Mouse (Mus musculus) heart, postnatal 36 days (tissue): ENCODE data around the gene Fbxw4. TPM values are rescaled to one million over a fixed set of nuclear protein-coding genes. Genes with fewer than 3 reads are reported as not detected.
"Not testable (repeated sequence)": the region's sequence is repeated elsewhere in the genome, so short reads cannot be mapped to it uniquely, and the experiment has no call there.

Source experiments
- DNase-seq, 2 experiments: peaks; one replicate each; pipeline ENCODE4 v3.0.0; 2021 to 2022
- intact Hi-C: fragments of 180-260 bp; cut with DNase I; formaldehyde crosslinking; loops from one replicate; pipeline ENCODE4 v1.15.1; 2025
- total RNA-seq, 2 experiments: library from RNA; stranded (reverse); gene quantifications; 2 replicates each; pipeline ENCODE4 v1.2.3; 2021

Gene Fbxw4
- total RNA-seq, 2 experiments from 2014 or later = 28.1 to 29.4 TPM

DNA sequence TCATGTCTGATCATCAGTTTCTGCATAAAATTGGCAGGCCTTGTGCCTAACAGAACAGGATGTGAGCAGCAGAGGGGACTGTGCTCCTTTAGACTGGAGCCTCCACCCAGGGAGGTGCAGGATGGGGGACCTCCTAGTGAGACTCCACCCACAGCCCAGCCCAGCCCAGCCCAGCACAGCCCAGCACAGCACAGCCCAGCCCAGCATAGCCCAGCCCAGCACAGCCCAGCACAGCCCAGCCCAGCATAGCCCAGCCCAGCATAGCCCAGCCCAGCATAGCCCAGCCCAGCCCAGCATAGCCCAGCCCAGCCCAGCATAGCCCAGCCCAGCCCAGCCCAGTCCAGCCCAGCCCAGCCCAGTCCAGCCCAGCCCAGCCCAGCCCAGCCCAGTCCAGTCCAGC is 111.9 kb downstream of the Fbxw4 start:
- DNase-seq = not testable (repeated sequence)
- intact Hi-C loops = loop anchor here (5.0 kb wide), 1 partner anchor 111 kb away; no protein-coding TSS in a partner anchor

GRCm38 (mm10) chr19:45544925-45545321 is 115.2 kb downstream of the Fbxw4 start:
- peak; percentile 86 to 88 for DNase-seq
- intact Hi-C loops = loop anchor here (1.0 to 5.0 kb wide), 6 partner anchors 58 to 368 kb away; no protein-coding TSS in a partner anchor

- intact Hi-C loops = loop anchor here (2.0 to 5.0 kb wide), 4 partner anchors 57 to 368 kb away; no protein-coding TSS in a partner anchor
- peak in 1 of 2 experiments; percentile 15 for DNase-seq
Measured at GRCm38 (mm10) chr19:45544152-45544924, 115.8 kb downstream of the Fbxw4 start.

DNA sequence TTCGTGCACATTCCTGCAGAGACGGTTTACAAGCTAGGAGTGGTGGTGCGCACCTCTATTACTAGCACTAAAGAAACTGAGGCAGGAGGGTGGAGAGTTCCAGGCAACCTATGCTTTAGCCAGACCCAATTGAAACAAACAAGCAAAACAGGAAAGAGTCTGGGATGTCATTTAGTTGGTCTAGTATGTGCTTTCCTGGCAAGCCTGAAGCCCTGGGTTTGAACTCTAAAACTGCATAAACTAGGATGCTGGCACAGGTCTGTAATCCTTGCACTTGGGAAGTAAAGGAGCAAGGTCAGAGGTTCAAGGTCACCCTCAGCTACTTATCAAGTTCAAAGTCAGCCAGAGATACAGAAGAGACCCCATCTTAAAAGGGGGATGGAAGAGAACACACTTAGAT is 118.1 kb downstream of the Fbxw4 start:
- intact Hi-C loops = loop anchor here (5.0 kb wide), 2 partner anchors 55 to 245 kb away; no protein-coding TSS in a partner anchor

DNA sequence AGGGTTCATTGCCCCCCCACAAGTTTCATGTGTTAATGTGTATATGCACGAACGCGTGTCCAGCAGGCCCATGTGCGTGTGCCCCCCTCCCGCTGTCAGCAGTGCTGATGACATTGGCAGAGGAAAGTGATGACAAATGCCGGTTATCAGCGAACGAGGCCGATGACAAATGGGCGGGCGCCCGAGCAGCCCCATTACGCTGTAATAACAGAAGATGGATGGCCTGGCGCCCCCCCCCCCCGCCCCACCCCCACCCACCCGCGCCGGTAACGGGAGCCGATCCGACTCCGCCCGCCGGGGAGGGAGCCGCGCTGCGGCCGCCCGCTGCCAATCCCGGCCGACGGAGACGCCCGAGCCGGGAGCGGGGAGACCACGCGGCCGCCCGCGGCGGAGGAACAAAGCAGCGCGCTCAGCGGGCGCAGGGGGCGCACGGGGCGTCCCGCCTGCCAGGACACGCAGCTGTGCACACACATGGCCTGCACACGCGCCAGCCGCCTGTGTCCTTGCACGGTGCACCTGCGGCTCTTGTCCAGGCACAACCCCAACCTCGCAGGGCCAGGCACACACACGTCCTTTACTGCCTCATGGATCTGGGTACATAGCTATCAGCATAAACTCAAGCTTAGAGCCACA is 118.6 kb downstream of the Fbxw4 start:
- intact Hi-C loops = loop anchor here (5.0 kb wide), 2 partner anchors 54 to 244 kb away; no protein-coding TSS in a partner anchor
- DNase-seq = peak; percentile 25 to 39

More for the DNA sequence above, 118.1 kb downstream of the Fbxw4 start:
- no peak for DNase-seq

DNA sequence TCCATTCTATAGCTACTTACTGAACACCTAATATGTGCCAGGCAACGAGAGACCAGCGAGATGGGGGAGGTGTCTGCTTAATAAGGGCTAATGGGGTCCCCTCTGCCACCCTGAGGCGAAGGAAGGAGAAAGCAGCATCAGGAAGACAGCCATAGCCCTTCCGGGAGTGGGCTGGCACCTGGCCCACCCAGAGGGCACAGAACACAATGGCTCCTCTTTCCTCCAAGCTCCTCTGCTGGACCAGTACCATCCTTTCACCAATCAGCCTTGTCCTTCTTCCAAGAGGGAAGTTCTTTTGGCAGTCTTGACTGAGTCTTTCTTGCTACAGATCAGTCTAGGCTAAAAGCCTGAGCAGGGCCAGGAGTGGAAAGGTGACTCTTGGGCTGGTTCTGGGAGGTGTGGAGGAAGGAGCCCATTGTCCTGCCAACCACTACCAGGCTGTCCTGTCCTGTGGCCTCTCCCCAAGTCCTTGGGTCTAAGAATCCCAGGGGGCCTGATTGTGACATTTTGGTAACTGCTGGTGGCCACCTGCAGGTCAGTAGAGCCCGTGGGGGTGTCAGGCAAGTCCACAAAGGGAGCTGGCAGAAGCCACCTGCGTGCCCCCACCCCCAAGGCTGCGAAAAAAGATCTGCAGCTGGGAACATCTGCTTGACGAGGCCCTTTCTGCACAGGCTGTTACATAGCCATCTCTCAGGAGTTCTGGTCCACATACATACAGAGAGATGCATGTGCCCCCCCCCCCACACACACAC is 119.3 kb downstream of the Fbxw4 start:
- no peak for DNase-seq
- intact Hi-C loops = loop anchor here (5.0 kb wide), 2 partner anchors 54 to 244 kb away; no protein-coding TSS in a partner anchor

DNA sequence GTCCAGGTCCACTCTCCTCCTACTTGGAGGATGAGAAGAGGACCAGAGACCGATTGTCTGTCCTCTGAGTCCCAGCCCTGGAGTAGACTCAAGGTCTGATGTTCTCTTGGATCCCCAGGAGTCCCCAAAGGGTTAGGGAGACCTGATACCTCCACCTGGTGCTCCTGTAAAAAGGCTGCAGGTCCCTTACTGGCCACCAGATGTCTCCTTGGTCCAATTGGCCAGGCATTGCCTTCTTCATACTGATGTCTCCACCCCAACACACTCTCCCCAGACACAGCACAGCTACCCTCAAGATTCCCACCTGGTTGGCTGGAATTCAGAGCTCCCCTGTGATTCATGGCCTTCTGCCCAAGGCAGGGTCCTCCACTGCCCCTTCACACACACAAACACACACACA is 122.6 kb downstream of the Fbxw4 start:
- intact Hi-C loops = no loop called here
- DNase-seq = peak; percentile 35 to 64

DNA sequence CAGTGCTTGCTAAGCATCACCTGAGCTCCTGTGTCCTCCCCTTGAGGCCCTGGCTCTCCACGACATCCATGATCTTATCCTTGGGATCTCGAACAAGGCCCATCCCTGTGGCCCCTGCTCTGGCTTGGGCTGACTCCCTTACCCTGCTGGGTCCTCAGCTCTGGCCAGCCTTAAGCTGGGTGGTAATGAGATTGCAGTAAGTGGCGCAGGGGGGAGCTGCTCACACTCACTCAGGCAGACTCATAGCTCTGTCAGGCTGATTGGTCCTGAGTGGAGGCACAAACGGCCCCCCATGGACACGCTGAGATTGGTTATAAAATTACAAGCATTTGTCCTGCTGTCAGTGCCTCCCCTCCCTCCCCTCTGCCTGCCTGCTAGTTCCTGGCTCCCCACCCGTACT is 124.2 kb downstream of the Fbxw4 start:
- DNase-seq = no peak
- intact Hi-C loops = no loop called here

- intact Hi-C loops = no loop called here
- no peak for DNase-seq
Measured at GRCm38 (mm10) chr19:45535214-45535735, 124.8 kb downstream of the Fbxw4 start.

GRCm38 (mm10) chr19:45533617-45534016 is 126.5 kb downstream of the Fbxw4 start:
- DNase-seq = no peak
- intact Hi-C loops = no loop called here

- intact Hi-C loops = no loop called here
- DNase-seq = no peak
Measured at GRCm38 (mm10) chr19:45531554-45531953, 128.6 kb downstream of the Fbxw4 start.

GRCm38 (mm10) chr19:45530200-45530995 is 129.7 kb downstream of the Fbxw4 start:
- peak; percentile 35 to 38 for DNase-seq
- intact Hi-C loops = no loop called here

DNA sequence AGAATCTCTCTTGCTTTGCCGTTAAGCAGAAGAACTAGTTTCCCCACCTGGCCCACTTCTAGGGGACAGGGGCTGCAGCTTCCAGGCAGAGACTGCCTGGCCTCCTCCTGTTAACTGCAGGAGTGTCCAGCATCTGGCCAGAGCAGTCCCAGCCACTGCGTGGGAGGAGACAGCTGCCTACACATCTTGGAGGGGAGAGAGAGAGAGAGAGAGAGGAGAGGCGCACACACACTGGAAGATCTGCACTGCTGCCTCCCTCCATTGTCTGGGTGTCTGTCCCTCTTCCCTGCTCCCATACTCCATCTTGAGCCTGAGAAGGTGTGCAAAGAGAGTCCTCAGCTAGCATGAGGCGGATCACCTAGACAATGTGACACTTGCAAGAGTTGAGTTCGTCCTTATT is 130.8 kb downstream of the Fbxw4 start:
- intact Hi-C loops = no loop called here
- DNase-seq = no peak

Other genes starting within 250 kb of the Fbxw4 start
- 10 to 100 TPM in 1 of 2 experiments, 1 to 10 TPM in 1; 9.8 to 11.4 TPM for gene Poll, start 99.8 kb downstream of the Fbxw4 start, total RNA-seq
- 10 to 100 TPM; 17.6 to 21.5 TPM for gene Gm17018, start 99.7 kb downstream of the Fbxw4 start, total RNA-seq
- gene Fgf8, start 82.6 kb upstream of the Fbxw4 start, total RNA-seq = not detected
- 10 to 100 TPM; 15.0 to 15.9 TPM for gene Npm3, start 89.3 kb upstream of the Fbxw4 start, total RNA-seq
- 10 to 100 TPM; 74.5 to 76.1 TPM for gene Mgea5, start 123.5 kb upstream of the Fbxw4 start, total RNA-seq
- 100 to 1,000 TPM; 204 to 236 TPM for gene Kcnip2, start 155.7 kb upstream of the Fbxw4 start, total RNA-seq